Mouse (Mus musculus): ENCODE results near the gene Dusp7. TPM values are rescaled to one million over a fixed set of nuclear protein-coding genes. Genes with fewer than 3 reads are reported as not detected.

The Dusp7 gene
- polyA plus RNA-seq (2014; fragmentation: Nextera tagmentation; extraction: Ambion mirVana) = 19.8 and 22.0 TPM in 2 replicates

- Histone ChIP-seq H3K4me2 (peak within 1 kb of the TSS; percentile 99), H3K4me3 (ENCODE audit: low read depth, low read length) (peak within 1 kb of the TSS; percentile 88), H3K9me3 (replicated peaks; ENCODE audit: control insufficient read depth, low read length) (no peaks in the 10 kb centered on the region), H3K4me1 (ENCODE audit: control insufficient read depth, insufficient read depth, low read length) (peaks cover 35% of the 10 kb centered on the region), H3K27ac (ENCODE audit: low read depth, low read length) (peak within 1 kb of the TSS; percentile 94), H3K27me3 (ENCODE audit: control insufficient read depth, insufficient read depth, low read length) (no peaks in the 10 kb centered on the region), H3K36me3 (ENCODE audit: control insufficient read depth, insufficient read depth, low read length) (peaks cover 12% of the 10 kb centered on the region), H3K9ac (ENCODE audit: low read depth, low read length) (peak within 1 kb of the TSS; percentile 90)
- ATAC-seq (replicated peaks; ENCODE audit: insufficient number of reproducible peaks, low FRiP score, low TSS enrichment) = peak; percentile 78
- 0% methylated on average over 17 of the region's 57 CpGs for WGBS (ENCODE audit: insufficient replicate concordance)
These were observed at the start of gene Dusp7 for GRCm38 (mm10) chr9:106368112-106368717. Gene Dusp7, plus strand, starts transcription at chr9:106368632.

- WGBS (ENCODE audit: insufficient replicate concordance) = 11% methylated on average over 2 of the region's 2 CpGs
- no peak overlapping the region for H3K4me2 ChIP-seq
- no peak for ATAC-seq (replicated peaks; ENCODE audit: insufficient number of reproducible peaks, low FRiP score, low TSS enrichment)
These were observed 49.3 kb upstream of the Dusp7 start for GRCm38 (mm10) chr9:106319095-106319494.

DNA sequence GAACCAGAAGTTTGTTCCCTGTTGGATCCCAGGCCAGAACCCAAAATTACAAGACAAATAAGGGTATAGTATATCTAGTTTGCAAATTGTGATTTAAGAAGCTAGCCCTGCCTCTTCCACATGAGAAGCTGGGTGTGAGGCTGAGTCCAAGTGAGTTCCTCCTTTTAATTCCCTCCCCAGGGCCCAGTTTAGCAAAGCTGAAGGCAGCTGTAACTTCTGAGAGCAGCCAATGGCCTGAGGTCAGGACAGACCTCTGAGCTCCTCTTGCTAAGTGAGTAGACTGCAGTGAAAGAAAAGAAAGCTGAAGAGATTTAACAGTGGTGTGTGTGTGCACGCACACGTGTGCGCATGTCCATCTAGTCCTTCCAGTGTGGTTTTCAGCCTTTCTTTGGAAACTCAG is 45.9 kb upstream of the Dusp7 start:
- no peak overlapping the region for H3K27ac ChIP-seq (ENCODE audit: low read depth, low read length)
- H3K9ac ChIP-seq (ENCODE audit: low read depth, low read length) = no peak overlapping the region
- H3K27me3 ChIP-seq (ENCODE audit: control insufficient read depth, insufficient read depth, low read length) = no peaks in the 10 kb centered on the region
- H3K4me1 ChIP-seq (ENCODE audit: control insufficient read depth, insufficient read depth, low read length) = peaks cover 24% of the 10 kb centered on the region
- no peak overlapping the region for H3K4me3 ChIP-seq (ENCODE audit: low read depth, low read length)
- H3K36me3 ChIP-seq (ENCODE audit: control insufficient read depth, insufficient read depth, low read length) = no peaks in the 10 kb centered on the region
- H3K9me3 ChIP-seq (replicated peaks; ENCODE audit: control insufficient read depth, low read length) = no peaks in the 10 kb centered on the region
- WGBS (ENCODE audit: insufficient replicate concordance) = 96% methylated on average over 3 of the region's 3 CpGs
- ATAC-seq (replicated peaks; ENCODE audit: insufficient number of reproducible peaks, low FRiP score, low TSS enrichment) = no peak
- no peak overlapping the region for H3K4me2 ChIP-seq

More at GRCm38 (mm10) chr9:106319095-106319494, 49.3 kb upstream of the Dusp7 start:
- Histone ChIP-seq H3K4me1 (ENCODE audit: control insufficient read depth, insufficient read depth, low read length) (peaks cover 25% of the 10 kb centered on the region), H3K36me3 (ENCODE audit: control insufficient read depth, insufficient read depth, low read length) (no peaks in the 10 kb centered on the region), H3K27me3 (ENCODE audit: control insufficient read depth, insufficient read depth, low read length) (no peaks in the 10 kb centered on the region), H3K4me3 (ENCODE audit: low read depth, low read length) (no peak overlapping the region), H3K27ac (ENCODE audit: low read depth, low read length) (peak overlapping the region; percentile 62), H3K9me3 (replicated peaks; ENCODE audit: control insufficient read depth, low read length) (no peaks in the 10 kb centered on the region), H3K9ac (ENCODE audit: low read depth, low read length) (no peak overlapping the region)

GRCm38 (mm10) chr9:106326241-106326640 is 42.2 kb upstream of the Dusp7 start:
- Histone ChIP-seq H3K9me3 (replicated peaks; ENCODE audit: control insufficient read depth, low read length) (no peaks in the 10 kb centered on the region), H3K4me2 (no peak overlapping the region), H3K27me3 (ENCODE audit: control insufficient read depth, insufficient read depth, low read length) (no peaks in the 10 kb centered on the region), H3K4me3 (ENCODE audit: low read depth, low read length) (no peak overlapping the region), H3K9ac (ENCODE audit: low read depth, low read length) (no peak overlapping the region), H3K4me1 (ENCODE audit: control insufficient read depth, insufficient read depth, low read length) (no peaks in the 10 kb centered on the region; the same call in none of the 2 replicates), H3K27ac (ENCODE audit: low read depth, low read length) (no peak overlapping the region), H3K36me3 (ENCODE audit: control insufficient read depth, insufficient read depth, low read length) (peaks cover 3% of the 10 kb centered on the region; the same call in 1 of the 2 replicates)
- 60% methylated on average over 8 of the region's 8 CpGs for WGBS (ENCODE audit: insufficient replicate concordance)
- ATAC-seq (replicated peaks; ENCODE audit: insufficient number of reproducible peaks, low FRiP score, low TSS enrichment) = 0 out of 2 replicates have a peak, but pooled peaks have one; percentile 15

DNA sequence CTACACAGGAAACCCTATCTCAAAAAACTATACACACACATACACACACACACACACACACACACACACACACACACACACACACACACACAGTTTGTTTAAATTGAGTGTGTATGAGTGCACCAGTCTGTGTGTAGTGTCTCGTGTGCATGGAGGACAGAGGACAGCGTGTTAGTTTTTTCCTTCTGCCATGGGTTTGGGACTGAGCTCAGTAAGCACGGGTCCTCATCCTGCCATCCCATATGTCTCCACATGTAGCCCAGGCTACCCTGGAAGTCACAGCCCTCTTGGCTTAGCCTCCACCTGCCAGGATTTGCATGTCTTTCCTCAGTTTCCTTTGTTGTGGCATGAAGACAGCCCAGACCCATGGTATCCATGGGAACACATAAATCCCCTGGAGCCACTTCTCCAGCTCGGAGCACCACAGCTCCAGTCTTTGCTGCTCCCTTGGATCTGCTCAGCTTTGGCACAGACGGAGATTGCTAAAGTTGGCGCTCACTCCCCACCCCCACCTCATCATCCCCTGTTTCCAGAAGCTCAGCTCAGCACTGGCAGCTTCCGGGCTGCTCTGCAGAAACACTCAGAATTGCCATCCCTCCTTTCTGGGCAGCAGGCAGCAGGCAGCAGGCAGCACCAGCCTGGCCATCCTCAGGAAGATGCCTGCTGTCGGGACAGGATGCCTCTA is 41.2 kb upstream of the Dusp7 start:
- Histone ChIP-seq H3K27ac (ENCODE audit: low read depth, low read length) (no peak overlapping the region), H3K4me1 (ENCODE audit: control insufficient read depth, insufficient read depth, low read length) (no peaks in the 10 kb centered on the region; the same call in none of the 2 replicates), H3K9me3 (replicated peaks; ENCODE audit: control insufficient read depth, low read length) (no peaks in the 10 kb centered on the region), H3K27me3 (ENCODE audit: control insufficient read depth, insufficient read depth, low read length) (no peaks in the 10 kb centered on the region), H3K4me3 (ENCODE audit: low read depth, low read length) (no peak overlapping the region), H3K9ac (ENCODE audit: low read depth, low read length) (no peak overlapping the region), H3K36me3 (ENCODE audit: control insufficient read depth, insufficient read depth, low read length) (peaks cover 3% of the 10 kb centered on the region; the same call in 1 of the 2 replicates), H3K4me2 (no peak overlapping the region)
- no peak for ATAC-seq (replicated peaks; ENCODE audit: insufficient number of reproducible peaks, low FRiP score, low TSS enrichment)
- WGBS (ENCODE audit: insufficient replicate concordance) = 80% methylated on average over 8 of the region's 8 CpGs

DNA sequence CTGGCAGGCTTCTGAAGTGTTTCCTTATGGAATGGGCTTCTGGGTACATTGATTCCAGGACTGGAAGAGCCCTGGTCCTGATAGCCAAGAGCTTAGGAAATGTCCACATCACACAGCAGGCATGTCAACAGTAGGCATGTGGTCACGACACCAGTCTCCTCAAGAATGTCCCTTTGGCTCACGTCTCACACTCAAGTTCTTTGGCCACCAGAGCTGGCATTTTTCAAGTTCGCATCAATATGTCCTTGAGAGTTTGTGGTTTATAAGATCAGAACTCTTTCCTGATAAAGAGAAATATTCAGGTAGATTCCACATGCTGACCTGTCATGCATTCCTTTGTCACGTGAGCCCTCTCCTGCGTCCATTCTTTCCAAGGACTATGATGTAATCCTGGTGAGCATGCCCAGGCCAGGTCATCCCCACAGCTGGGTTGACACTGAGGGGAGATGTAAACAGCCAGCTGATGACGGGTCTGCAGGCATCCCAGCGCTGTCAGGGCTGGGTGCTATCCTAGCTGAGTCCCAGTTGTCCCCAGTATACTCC is 40.3 kb upstream of the Dusp7 start:
- no peak overlapping the region for H3K4me3 ChIP-seq (ENCODE audit: low read depth, low read length)
- no peak overlapping the region for H3K4me2 ChIP-seq
- peaks cover 3% of the 10 kb centered on the region; the same call in 1 of the 2 replicates for H3K36me3 ChIP-seq (ENCODE audit: control insufficient read depth, insufficient read depth, low read length)
- H3K9ac ChIP-seq (ENCODE audit: low read depth, low read length) = no peak overlapping the region
- H3K27me3 ChIP-seq (ENCODE audit: control insufficient read depth, insufficient read depth, low read length) = no peaks in the 10 kb centered on the region
- H3K27ac ChIP-seq (ENCODE audit: low read depth, low read length) = no peak overlapping the region
- 65% methylated on average over 7 of the region's 7 CpGs for WGBS (ENCODE audit: insufficient replicate concordance)
- ATAC-seq (replicated peaks; ENCODE audit: insufficient number of reproducible peaks, low FRiP score, low TSS enrichment) = no peak
- no peaks in the 10 kb centered on the region; the same call in none of the 2 replicates for H3K4me1 ChIP-seq (ENCODE audit: control insufficient read depth, insufficient read depth, low read length)
- no peaks in the 10 kb centered on the region for H3K9me3 ChIP-seq (replicated peaks; ENCODE audit: control insufficient read depth, low read length)

DNA sequence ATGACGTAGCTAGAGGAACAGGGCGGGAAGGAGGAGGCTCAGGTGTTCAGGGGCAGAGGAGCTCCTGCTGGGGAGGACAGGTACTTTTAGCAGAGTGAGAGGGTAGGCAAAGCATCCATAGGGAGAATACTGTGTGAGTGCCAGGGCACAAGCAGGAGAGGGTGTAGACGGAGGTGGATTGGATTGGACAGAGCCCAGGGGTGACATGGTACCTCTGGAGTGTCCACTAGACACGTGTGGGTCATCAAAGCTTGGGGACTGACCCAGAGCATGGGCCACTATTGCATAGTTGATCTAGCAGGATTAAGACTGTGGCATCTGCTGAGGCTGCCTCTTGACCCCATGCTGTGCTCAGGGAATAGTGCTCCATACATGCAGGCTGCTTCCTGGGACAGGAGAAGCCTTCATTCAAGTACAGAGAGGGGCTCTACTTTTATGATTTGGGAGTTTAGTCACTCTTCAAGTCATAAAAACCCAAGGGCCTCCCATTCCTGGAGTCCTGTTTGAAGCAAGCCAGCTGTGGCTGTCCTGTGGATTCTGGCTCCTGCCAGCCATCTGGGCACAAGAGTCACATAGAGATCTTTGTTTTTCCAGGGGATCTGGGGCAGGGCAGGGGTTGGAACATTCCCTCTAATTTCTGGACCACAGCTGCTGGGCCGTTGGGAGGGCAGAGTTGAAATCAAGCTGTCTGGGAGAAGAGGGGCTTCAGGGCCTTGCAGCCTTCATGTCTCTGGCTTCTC is 39.5 kb upstream of the Dusp7 start:
- 79% methylated on average over 5 of the region's 5 CpGs for WGBS (ENCODE audit: insufficient replicate concordance)
- H3K27me3 ChIP-seq (ENCODE audit: control insufficient read depth, insufficient read depth, low read length) = no peaks in the 10 kb centered on the region
- no peak for ATAC-seq (replicated peaks; ENCODE audit: insufficient number of reproducible peaks, low FRiP score, low TSS enrichment)
- no peak overlapping the region for H3K4me2 ChIP-seq
- H3K9ac ChIP-seq (ENCODE audit: low read depth, low read length) = no peak overlapping the region
- H3K36me3 ChIP-seq (ENCODE audit: control insufficient read depth, insufficient read depth, low read length) = peaks cover 3% of the 10 kb centered on the region; the same call in 1 of the 2 replicates
- no peaks in the 10 kb centered on the region; the same call in none of the 2 replicates for H3K4me1 ChIP-seq (ENCODE audit: control insufficient read depth, insufficient read depth, low read length)
- no peak overlapping the region for H3K4me3 ChIP-seq (ENCODE audit: low read depth, low read length)
- H3K27ac ChIP-seq (ENCODE audit: low read depth, low read length) = no peak overlapping the region
- no peaks in the 10 kb centered on the region for H3K9me3 ChIP-seq (replicated peaks; ENCODE audit: control insufficient read depth, low read length)

DNA sequence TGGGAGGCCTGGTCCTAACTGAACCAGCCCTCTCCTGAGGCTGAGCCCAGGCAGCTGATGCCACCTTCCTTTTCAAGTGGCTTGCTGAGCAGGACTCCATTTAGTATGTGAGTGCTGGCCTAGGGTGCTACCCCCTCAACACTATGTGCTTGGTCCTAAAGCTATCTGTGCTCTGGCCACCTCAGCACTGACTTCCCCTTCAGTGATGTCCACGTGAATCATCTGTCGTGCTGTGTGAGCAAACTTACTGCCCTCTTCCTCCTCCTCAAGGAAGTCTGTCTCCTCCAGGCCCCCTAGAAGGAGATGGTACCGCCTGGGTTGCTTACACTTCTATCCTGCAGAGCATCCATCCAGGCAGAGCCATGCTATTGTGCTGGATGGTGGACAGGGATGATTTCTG is 35.7 kb upstream of the Dusp7 start:
- no peak for ATAC-seq (replicated peaks; ENCODE audit: insufficient number of reproducible peaks, low FRiP score, low TSS enrichment)
- peaks cover 8% of the 10 kb centered on the region for H3K4me1 ChIP-seq (ENCODE audit: control insufficient read depth, insufficient read depth, low read length)
- H3K4me2 ChIP-seq = no peak overlapping the region
- WGBS (ENCODE audit: insufficient replicate concordance) = 65% methylated on average over 3 of the region's 3 CpGs
- H3K9me3 ChIP-seq (replicated peaks; ENCODE audit: control insufficient read depth, low read length) = no peaks in the 10 kb centered on the region
- no peaks in the 10 kb centered on the region for H3K27me3 ChIP-seq (ENCODE audit: control insufficient read depth, insufficient read depth, low read length)
- H3K9ac ChIP-seq (ENCODE audit: low read depth, low read length) = no peak overlapping the region
- H3K36me3 ChIP-seq (ENCODE audit: control insufficient read depth, insufficient read depth, low read length) = peaks cover 2% of the 10 kb centered on the region; the same call in 1 of the 2 replicates
- H3K4me3 ChIP-seq (ENCODE audit: low read depth, low read length) = no peak overlapping the region
- no peak overlapping the region for H3K27ac ChIP-seq (ENCODE audit: low read depth, low read length)

Data from heart, embryonic 11.5 days (tissue).